Mouse (Mus musculus): Measurements from ENCODE around the gene Tmem120b.

GRCm38 (mm10) chr5:123079568-123079967 is 11.4 kb downstream of the Tmem120b start:
- TF ChIP-seq CTCF (IDR thresholded peaks at IDR 0.05) (no peak), EP300 (IDR thresholded peaks at IDR 0.05; ENCODE audit: insufficient read depth, low read depth, low read length) (no peak)

All from heart, adult 2 months (tissue).